Mouse (Mus musculus): ENCODE measurements at regions not wholly inside any gene's neighbourhood (a gene's known extent, or its start where the extent isn't known, plus 50 kb on each side); places are given as distances from the start of the nearest gene placed in this dataset.
A peak's percentile ranks its signal among the peaks of the same experiment; 100 is the strongest.

DNA sequence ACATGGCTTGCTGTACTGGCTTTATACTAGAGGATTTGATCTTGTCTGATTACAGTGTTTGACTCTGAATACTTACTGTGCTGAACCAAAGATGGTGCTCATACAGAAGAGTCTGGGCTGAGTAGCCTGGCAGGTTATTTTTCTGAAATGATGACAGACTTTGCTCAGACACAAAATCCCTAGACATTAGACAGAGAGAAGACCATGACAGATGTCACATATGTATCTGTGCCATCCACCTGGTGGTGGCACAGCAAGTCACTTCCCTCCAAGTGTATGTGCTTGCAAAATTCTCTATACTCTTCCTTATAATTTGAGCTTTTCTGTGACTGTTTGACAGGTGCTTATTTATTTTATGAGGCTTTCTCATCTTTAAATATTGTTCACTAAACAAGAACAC is 80.7 kb downstream of the Gm7361 start:
- no peak overlapping the region for H3K9ac ChIP-seq
- H3K27ac ChIP-seq = no peak overlapping the region
- no peaks in the 10 kb centered on the region for H3K9me3 ChIP-seq
- H3K4me3 ChIP-seq (replicated peaks) = no peak overlapping the region
- no peaks in the 10 kb centered on the region for H3K36me3 ChIP-seq
- H3K4me2 ChIP-seq = no peak overlapping the region
- no peaks in the 10 kb centered on the region for H3K4me1 ChIP-seq
- no peak for ATAC-seq (ENCODE audit: insufficient read depth, low FRiP score, low read depth)
- H3K27me3 ChIP-seq (replicated peaks) = no peaks in the 10 kb centered on the region

GRCm38 (mm10) chr5:26339266-26339665 is 81.8 kb downstream of the Gm7361 start:
- Histone ChIP-seq H3K9ac (no peak overlapping the region), H3K36me3 (no peaks in the 10 kb centered on the region), H3K4me1 (no peaks in the 10 kb centered on the region), H3K4me3 (replicated peaks) (no peak overlapping the region), H3K27ac (no peak overlapping the region), H3K27me3 (replicated peaks) (no peaks in the 10 kb centered on the region), H3K9me3 (no peaks in the 10 kb centered on the region), H3K4me2 (no peak overlapping the region)
- ATAC-seq (ENCODE audit: insufficient read depth, low FRiP score, low read depth) = no peak
- 95% methylated on average over 1 of the region's 1 CpGs for WGBS

DNA sequence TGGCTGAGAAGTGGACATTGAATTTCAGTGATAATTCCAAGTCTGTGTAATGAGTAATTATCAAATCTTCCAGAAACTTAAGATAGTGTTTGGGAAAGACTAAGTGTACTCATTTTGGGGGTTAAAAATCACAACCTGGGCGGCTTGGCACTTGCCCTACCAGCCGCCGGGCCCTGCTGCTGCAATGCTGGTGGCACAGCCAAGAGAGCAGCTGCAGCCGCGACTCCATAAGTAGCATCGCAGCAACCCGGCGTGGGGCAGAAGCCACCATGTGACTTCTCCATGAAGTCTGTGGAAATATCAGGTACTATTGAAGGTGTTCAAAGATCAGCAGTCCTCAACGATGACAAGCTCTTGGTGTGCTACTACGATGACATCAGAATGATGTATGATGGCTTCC is 97.7 kb downstream of the Gm7361 start:
- Histone ChIP-seq H3K9me3 (no peaks in the 10 kb centered on the region), H3K9ac (no peak overlapping the region), H3K27ac (no peak overlapping the region), H3K4me1 (no peaks in the 10 kb centered on the region), H3K4me2 (no peak overlapping the region), H3K36me3 (no peaks in the 10 kb centered on the region), H3K27me3 (replicated peaks) (no peaks in the 10 kb centered on the region), H3K4me3 (replicated peaks) (no peak overlapping the region)
- WGBS = 91% methylated on average over 10 of the region's 10 CpGs
- ATAC-seq (ENCODE audit: insufficient read depth, low FRiP score, low read depth) = no peak

- 84% methylated on average over 3 of the region's 3 CpGs for WGBS
- no peak overlapping the region for H3K27ac ChIP-seq
- H3K4me2 ChIP-seq = no peak overlapping the region
- H3K9me3 ChIP-seq = no peaks in the 10 kb centered on the region
- no peaks in the 10 kb centered on the region for H3K4me1 ChIP-seq
- no peaks in the 10 kb centered on the region for H3K27me3 ChIP-seq (replicated peaks)
- H3K36me3 ChIP-seq = no peaks in the 10 kb centered on the region
- H3K9ac ChIP-seq = no peak overlapping the region
- no peak for ATAC-seq (ENCODE audit: insufficient read depth, low FRiP score, low read depth)
- no peak overlapping the region for H3K4me3 ChIP-seq (replicated peaks)
Observed at GRCm38 (mm10) chr5:26359082-26359481, 101.6 kb downstream of the Gm7361 start.

GRCm38 (mm10) chr5:26374175-26374984 is 116.9 kb downstream of the Gm7361 start:
- no peaks in the 10 kb centered on the region for H3K4me1 ChIP-seq
- no peak overlapping the region for H3K27ac ChIP-seq
- H3K4me2 ChIP-seq = no peak overlapping the region
- WGBS = 74% methylated on average over 10 of the region's 10 CpGs
- no peaks in the 10 kb centered on the region for H3K36me3 ChIP-seq
- no peaks in the 10 kb centered on the region for H3K9me3 ChIP-seq
- H3K4me3 ChIP-seq (replicated peaks) = no peak overlapping the region
- ATAC-seq (ENCODE audit: insufficient read depth, low FRiP score, low read depth) = no peak
- no peaks in the 10 kb centered on the region for H3K27me3 ChIP-seq (replicated peaks)
- H3K9ac ChIP-seq = no peak overlapping the region

DNA sequence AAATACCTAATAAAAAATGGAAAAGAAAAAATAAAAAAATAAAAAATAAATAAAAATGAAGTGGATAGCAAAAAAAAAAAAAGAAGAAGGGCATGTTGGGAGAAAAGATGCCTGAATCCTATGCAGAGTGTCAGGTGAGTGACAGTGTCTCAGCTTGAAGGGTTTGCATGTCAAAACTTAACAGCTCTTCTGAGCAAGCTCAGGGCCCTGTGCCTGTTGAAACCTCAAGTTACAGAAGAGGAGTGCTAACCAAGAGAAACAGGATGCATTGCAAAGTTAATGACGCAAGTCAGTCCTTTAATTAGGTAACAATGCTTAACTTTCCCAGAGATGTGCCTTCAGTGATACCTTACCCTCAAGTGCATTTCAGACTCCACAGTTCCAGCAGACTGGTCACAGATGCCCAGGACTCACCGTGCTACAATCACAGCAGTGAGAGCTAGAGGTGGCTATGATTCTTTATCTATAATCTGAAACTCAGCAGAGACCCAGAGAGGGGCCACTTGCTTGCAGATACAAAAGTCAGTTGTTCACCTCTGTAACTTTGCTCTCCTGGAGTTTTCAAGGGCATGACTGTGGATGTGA is 149.7 kb downstream of the Gm7361 start:
- H3K4me1 ChIP-seq = no peaks in the 10 kb centered on the region
- H3K36me3 ChIP-seq = no peaks in the 10 kb centered on the region
- H3K4me2 ChIP-seq = no peak overlapping the region
- H3K4me3 ChIP-seq (replicated peaks) = no peak overlapping the region
- H3K27ac ChIP-seq = no peak overlapping the region
- no peaks in the 10 kb centered on the region for H3K27me3 ChIP-seq (replicated peaks)
- WGBS = 79% methylated on average over 2 of the region's 2 CpGs
- no peaks in the 10 kb centered on the region for H3K9me3 ChIP-seq
- no peak for ATAC-seq (ENCODE audit: insufficient read depth, low FRiP score, low read depth)
- H3K9ac ChIP-seq = no peak overlapping the region

DNA sequence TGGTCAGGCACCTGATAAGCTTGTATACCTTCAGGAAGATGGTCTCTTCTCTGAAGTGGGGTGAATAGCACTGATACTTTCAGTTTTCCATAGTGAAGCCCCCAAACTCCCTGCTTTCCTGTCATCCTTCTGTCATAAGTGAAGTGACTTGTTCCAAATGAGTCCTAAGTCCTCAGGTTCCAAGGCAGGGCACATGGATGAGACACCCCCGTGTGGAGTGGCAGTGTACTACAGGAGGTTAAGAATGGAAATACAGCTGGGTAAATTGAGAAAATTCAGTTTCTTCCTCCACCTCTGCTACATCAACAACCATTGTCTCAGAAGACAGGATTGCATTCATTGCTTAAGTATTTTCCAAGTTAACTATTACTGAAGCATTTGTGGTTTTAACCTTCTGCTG is 155.7 kb downstream of the Gm7361 start:
- Histone ChIP-seq H3K27me3 (replicated peaks) (no peaks in the 10 kb centered on the region), H3K4me1 (no peaks in the 10 kb centered on the region), H3K4me2 (no peak overlapping the region), H3K4me3 (replicated peaks) (no peak overlapping the region), H3K27ac (no peak overlapping the region), H3K36me3 (no peaks in the 10 kb centered on the region), H3K9ac (no peak overlapping the region), H3K9me3 (no peaks in the 10 kb centered on the region)
- no peak for ATAC-seq (ENCODE audit: insufficient read depth, low FRiP score, low read depth)
- 32% methylated on average over 1 of the region's 1 CpGs for WGBS

GRCm38 (mm10) chr5:26444331-26445200 is 187.1 kb downstream of the Gm7361 start:
- H3K9ac ChIP-seq = no peak overlapping the region
- H3K4me1 ChIP-seq = no peaks in the 10 kb centered on the region
- no peak overlapping the region for H3K4me3 ChIP-seq (replicated peaks)
- H3K27ac ChIP-seq = no peak overlapping the region
- 69% methylated on average over 4 of the region's 4 CpGs for WGBS
- H3K27me3 ChIP-seq (replicated peaks) = no peaks in the 10 kb centered on the region
- no peaks in the 10 kb centered on the region for H3K36me3 ChIP-seq
- H3K9me3 ChIP-seq = no peaks in the 10 kb centered on the region
- ATAC-seq (ENCODE audit: insufficient read depth, low FRiP score, low read depth) = peak; percentile 90
- no peak overlapping the region for H3K4me2 ChIP-seq

- Histone ChIP-seq H3K36me3 (no peaks in the 10 kb centered on the region), H3K4me2 (no peak overlapping the region), H3K27me3 (replicated peaks) (no peaks in the 10 kb centered on the region), H3K27ac (no peak overlapping the region), H3K9me3 (no peaks in the 10 kb centered on the region), H3K9ac (no peak overlapping the region), H3K4me3 (replicated peaks) (no peak overlapping the region), H3K4me1 (no peaks in the 10 kb centered on the region)
- WGBS = 72% methylated on average over 1 of the region's 1 CpGs
- no peak for ATAC-seq (ENCODE audit: insufficient read depth, low FRiP score, low read depth)
Observed at GRCm38 (mm10) chr5:26451306-26451705, 193.8 kb downstream of the Gm7361 start.

- Histone ChIP-seq H3K4me2 (no peak overlapping the region), H3K36me3 (no peaks in the 10 kb centered on the region), H3K4me3 (replicated peaks) (no peak overlapping the region), H3K27me3 (replicated peaks) (no peaks in the 10 kb centered on the region), H3K9me3 (no peaks in the 10 kb centered on the region), H3K27ac (no peak overlapping the region), H3K9ac (no peak overlapping the region), H3K4me1 (no peaks in the 10 kb centered on the region)
- 63% methylated on average over 4 of the region's 4 CpGs for WGBS
- no peak for ATAC-seq (ENCODE audit: insufficient read depth, low FRiP score, low read depth)
Observed at GRCm38 (mm10) chr5:26457627-26458026, 200.1 kb downstream of the Gm7361 start.

- Histone ChIP-seq H3K4me3 (replicated peaks) (no peak overlapping the region), H3K36me3 (no peaks in the 10 kb centered on the region), H3K27me3 (replicated peaks) (no peaks in the 10 kb centered on the region), H3K4me1 (no peaks in the 10 kb centered on the region), H3K4me2 (no peak overlapping the region), H3K9ac (no peak overlapping the region), H3K9me3 (no peaks in the 10 kb centered on the region), H3K27ac (no peak overlapping the region)
- no peak for ATAC-seq (ENCODE audit: insufficient read depth, low FRiP score, low read depth)
- 68% methylated on average over 1 of the region's 1 CpGs for WGBS
Observed at GRCm38 (mm10) chr5:26466666-26467065, 209.2 kb downstream of the Gm7361 start.

DNA sequence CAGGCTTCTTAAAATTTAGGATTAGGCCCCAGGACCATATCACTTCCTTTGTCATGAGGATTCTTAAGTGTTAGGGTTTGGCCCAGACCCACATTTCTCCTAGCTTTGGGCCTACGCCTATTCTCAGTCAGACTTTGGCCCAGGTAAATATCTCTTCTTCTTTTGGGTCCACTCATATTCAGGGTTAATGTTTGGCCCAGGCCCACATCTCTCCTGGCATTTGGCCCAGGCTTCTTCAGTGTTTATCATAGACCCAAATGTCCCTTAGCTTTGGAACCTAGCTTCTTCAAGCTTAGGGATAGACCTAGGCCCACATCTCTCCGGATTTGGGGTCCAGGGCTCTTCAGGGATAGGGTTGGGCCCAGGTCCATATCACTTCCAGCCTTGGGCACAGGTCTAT is 228.2 kb downstream of the Gm7361 start:
- H3K4me3 ChIP-seq (replicated peaks) = no peak overlapping the region
- H3K27me3 ChIP-seq (replicated peaks) = no peaks in the 10 kb centered on the region
- ATAC-seq (ENCODE audit: insufficient read depth, low FRiP score, low read depth) = no peak
- H3K27ac ChIP-seq = no peak overlapping the region
- no peaks in the 10 kb centered on the region for H3K4me1 ChIP-seq
- no peak overlapping the region for H3K4me2 ChIP-seq
- no peaks in the 10 kb centered on the region for H3K36me3 ChIP-seq
- 68% methylated on average over 2 of the region's 2 CpGs for WGBS
- H3K9me3 ChIP-seq = no peaks in the 10 kb centered on the region
- H3K9ac ChIP-seq = no peak overlapping the region
